Mouse (Mus musculus): ENCODE measurements around the gene Clock. TPM values are rescaled to one million over a fixed set of nuclear protein-coding genes. Genes with fewer than 3 reads are reported as not detected.
A peak's percentile ranks its signal among the peaks of the same experiment; 100 is the strongest.

Gene Clock
- total RNA-seq, 4 experiments from 2014 or later, result 41.8 to 56.0 (median 49.7) TPM

DNA sequence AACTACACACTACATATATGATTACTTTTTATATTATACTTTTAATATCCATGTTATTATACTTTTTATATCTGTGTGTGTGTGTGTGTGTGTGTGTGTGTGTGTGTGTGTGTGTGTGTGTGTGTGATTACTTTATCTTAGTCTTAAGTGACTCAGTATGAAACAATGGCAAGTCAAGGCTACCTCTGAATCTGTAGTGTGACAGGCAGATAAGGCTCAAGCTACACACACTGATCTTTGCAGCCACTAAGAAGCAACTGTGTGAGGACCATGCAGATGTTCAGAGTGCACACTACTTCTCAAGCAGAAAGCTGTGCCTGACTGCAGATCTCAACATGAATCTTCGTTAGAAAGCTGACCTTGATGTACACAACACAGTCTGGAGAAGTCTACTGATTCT lies 20.7 kb downstream of the Clock start:
- no peak for DNase-seq (ENCODE audit: low spot score in 2 of 2)

DNA sequence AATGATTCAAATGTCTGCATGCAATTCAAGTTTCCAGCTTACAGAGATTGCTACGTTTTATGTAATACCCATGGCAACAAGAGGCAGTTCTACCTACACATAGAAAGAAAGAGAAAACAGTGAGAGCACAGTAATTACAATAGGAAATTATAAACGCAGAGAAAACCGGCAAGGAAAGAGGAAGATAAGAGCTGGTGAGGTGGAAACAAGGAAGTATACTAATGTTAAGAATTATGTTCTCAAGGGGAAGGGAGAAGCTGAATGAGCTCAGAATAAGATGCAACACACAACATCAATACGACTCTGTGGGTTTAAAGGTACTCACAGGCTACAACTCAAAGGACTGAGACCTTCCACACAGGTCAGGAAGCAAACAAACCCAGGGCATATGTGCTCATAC lies 29.6 kb downstream of the Clock start:
- no peak for DNase-seq (ENCODE audit: low spot score in 2 of 2)

DNA sequence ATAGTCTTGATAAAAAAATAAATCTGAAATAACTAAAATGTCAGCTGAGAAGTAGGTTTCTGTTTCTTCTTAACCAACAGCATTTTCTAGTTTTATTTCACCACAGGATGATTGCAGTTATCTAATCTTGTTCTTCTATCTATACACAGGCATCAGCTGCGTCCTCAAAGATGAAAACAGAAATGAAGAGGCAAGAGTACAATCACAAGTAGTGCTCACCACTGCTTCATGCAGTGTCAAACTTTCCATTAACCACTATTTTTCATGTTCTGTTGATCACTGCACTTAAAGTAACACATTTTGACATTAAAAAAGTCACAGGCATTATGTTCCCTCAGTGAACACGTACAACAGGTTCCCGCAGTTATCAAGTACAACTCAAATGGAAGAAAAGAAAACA lies 53.6 kb downstream of the Clock start:
- DNase-seq (ENCODE audit: low spot score in 2 of 2), result no peak

GRCm38 (mm10) chr5:76246539-76246938 lies 58.1 kb downstream of the Clock start:
- DNase-seq (ENCODE audit: low spot score in 2 of 2), result no peak

GRCm38 (mm10) chr5:76245419-76245818 lies 59.2 kb downstream of the Clock start:
- peak; percentile 18 to 57 for DNase-seq (ENCODE audit: low spot score in 2 of 2)

GRCm38 (mm10) chr5:76244430-76244829 lies 60.2 kb downstream of the Clock start:
- no peak for DNase-seq (ENCODE audit: low spot score in 2 of 2)

DNA sequence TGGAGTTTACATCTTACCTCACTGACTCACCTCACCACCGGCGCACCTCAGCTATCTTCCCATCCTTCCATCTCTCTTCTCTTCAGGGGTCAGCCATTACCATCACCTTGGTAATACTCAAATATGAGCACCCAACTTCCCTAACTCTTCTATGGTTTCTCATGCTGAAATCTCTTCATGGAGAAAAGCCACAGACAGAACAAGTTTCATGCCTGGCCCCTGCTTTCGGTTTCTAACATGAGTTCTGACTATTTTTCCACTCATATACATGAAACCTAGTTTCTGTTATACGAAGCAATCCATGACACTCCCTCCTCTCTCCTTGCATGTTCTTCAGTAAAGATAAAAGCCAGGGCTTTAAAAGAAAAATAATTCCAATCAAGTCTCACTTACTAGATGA lies 60.7 kb downstream of the Clock start:
- no peak for DNase-seq (ENCODE audit: low spot score in 2 of 2)

DNA sequence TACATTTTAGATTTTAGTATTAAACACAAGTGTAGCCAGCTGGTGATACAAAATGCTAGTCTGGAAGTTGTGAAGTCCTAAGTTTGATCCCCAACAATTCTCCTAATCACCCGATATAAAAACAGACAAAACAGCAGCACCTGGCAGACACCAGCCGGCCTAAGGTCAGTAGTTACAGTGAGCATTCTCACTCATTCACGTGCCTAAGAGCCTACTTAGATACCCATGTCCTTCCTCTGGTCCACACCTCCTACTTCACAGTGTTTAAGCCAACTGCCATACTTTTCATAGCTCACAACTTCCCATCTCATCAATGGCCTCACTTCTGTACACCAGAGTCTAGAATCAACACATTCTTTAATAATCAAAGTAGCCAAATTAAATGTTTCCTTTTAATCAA lies 61.3 kb downstream of the Clock start:
- no peak for DNase-seq (ENCODE audit: low spot score in 2 of 2)

- DNase-seq (ENCODE audit: low spot score in 2 of 2), result no peak
Observed at GRCm38 (mm10) chr5:76231171-76231855, 73.3 kb downstream of the Clock start.

DNA sequence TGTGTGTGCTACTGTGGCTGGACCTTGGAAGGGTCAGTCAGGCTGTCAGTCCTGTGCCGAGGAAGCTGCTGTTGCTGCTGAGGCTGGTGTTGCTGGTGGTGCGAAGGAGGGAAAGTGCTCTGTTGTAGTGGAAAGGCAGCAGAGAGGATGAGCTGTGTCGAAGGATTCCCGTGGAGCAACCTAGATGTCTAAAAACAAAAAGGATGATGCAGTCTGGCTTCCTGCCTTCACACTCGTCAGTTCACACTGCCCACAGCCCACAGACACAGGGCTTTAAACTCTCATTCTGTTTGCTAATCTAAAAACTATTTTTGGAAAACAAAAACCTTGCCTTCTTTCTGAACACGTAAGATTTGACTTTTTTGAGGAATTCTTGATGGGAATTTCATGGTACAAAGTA lies 87.9 kb downstream of the Clock start:
- no peak for DNase-seq (ENCODE audit: low spot score in 2 of 2)

GRCm38 (mm10) chr5:76208066-76208465 lies 96.5 kb downstream of the Clock start:
- DNase-seq (ENCODE audit: low spot score in 2 of 2), result no peak

DNA sequence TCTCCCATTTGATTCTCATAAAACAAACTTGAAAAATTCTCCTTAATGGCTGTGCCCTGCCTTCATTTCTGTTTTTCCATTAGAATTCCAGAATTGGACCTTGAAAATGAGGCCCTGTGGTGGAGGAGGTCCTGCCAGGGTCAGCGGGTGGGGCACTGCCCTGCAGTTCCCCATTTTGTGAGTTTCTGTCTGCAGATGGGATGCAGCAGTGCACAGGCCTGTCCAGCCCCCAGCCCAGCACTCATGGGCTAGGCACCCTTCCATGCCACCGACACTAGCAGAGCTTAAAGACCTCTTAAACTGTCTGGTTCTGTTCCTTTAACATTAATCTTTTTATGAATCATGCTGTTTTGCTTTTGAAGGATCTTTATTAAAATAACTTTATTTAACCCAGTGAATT lies 98.7 kb downstream of the Clock start:
- DNase-seq (ENCODE audit: low spot score in 2 of 2), result no peak

- DNase-seq (ENCODE audit: low spot score in 2 of 2), result no peak
Observed at GRCm38 (mm10) chr5:76203171-76203570, 101.4 kb downstream of the Clock start.

DNA sequence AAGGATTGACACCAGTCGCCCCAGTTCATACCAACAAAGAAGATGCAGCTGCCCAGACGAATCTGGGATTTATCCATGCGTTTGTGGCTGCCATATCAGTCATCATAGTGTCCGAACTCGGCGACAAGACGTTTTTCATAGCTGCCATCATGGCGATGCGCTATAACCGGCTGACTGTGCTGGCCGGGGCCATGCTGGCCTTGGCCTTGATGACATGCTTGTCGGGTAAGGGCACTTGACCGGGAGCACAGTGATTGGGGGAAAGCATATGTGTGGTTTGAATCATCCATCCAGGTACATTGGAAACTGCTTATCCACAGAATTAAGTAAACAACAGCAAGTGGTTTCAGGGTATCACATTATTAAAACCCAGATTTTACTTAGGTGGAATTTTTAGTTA lies 105.2 kb downstream of the Clock start:
- DNase-seq (ENCODE audit: low spot score in 2 of 2), result no peak

DNA sequence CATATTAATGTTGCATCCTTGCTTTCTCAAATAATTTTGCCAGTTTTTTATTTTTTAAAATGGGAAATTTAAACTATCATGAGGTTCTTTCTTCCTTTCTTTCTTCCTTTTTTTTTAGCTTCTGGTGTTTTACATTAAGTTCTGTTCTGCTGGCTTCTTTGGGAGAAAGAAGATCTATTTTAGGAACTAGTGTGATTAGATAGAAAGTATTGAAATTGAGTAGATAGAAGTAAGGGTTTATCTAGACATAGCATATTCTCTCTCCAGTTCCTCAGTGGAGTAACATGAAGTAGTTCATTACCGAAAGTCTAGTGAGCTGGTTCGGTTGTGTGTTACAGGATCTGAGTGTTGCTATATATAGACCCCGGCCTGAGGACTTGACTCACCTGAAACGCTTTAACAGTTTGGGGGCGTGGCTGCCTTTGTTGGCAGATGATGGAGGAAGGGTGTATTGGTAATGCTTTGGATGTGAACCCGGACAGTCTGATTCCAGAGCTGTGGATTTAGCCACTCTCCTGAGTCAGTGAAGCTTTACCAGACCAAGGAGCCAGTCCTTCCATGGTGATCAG lies 110.1 kb downstream of the Clock start:
- no peak for DNase-seq (ENCODE audit: low spot score in 2 of 2)

DNA sequence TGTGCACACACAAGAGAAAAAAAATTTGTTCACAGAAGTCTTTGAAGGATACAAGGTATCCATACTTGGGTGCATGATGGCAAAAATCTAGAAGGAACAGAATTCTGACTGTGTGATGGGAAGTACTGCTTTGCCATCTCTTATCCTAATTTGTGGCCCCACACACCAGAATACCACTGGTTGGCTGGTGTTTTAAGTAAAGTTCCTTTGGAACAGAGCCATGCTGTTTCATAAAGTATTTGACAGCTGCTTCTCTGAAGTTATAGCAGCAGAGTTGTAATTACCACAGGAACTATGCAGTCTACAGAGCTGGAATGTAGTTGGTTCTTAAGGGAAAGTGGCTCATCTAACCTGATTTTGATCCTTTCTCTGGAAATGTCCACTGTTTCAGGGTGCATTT lies 111.5 kb downstream of the Clock start:
- no peak for DNase-seq (ENCODE audit: low spot score in 2 of 2)

- no peak for DNase-seq (ENCODE audit: low spot score in 2 of 2)
Observed at GRCm38 (mm10) chr5:76190609-76191008, 114.0 kb downstream of the Clock start.

GRCm38 (mm10) chr5:76187885-76188284 lies 116.7 kb downstream of the Clock start:
- no peak for DNase-seq (ENCODE audit: low spot score in 2 of 2)

DNA sequence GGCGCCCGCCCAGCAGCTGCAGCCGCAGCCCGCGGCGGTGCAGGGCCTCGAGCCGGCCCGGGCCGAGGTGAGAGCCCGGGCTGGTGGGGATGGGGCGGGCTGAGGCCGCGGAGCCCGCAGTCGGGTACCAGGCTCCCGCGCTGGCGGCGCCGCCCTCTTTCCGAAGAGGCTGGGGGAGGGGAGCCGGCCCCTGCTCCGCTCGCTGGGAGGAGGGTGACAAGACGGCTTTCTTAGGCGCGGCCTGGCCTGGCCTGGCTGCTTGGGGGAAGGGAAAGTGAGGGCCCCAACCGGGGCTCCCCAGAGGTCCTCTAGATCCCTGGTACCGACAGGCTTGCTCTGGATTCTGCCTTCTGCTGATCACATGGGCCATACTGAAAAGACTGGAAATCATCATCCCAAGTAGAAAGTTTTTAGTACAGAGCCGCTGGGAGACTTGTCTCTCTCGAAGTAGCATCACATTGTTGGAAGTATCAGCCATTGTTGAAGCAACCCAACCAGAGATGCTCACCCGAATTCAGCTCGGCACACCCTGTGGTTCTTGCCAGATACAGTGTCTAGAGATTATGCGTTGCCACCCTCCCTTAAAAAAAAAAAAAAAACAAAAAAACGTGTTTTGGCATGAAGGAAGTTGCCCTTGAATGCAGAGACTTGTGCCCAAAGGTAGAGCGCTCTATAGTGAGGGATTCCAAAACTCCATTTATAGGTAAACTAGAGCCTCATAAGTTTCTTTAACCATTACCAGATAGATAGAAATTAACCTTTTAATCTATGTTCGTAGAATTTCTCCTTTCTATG lies 120.1 kb downstream of the Clock start:
- DNase-seq (ENCODE audit: low spot score in 2 of 2), result peak in 1 of 2 experiments; percentile 26

DNA sequence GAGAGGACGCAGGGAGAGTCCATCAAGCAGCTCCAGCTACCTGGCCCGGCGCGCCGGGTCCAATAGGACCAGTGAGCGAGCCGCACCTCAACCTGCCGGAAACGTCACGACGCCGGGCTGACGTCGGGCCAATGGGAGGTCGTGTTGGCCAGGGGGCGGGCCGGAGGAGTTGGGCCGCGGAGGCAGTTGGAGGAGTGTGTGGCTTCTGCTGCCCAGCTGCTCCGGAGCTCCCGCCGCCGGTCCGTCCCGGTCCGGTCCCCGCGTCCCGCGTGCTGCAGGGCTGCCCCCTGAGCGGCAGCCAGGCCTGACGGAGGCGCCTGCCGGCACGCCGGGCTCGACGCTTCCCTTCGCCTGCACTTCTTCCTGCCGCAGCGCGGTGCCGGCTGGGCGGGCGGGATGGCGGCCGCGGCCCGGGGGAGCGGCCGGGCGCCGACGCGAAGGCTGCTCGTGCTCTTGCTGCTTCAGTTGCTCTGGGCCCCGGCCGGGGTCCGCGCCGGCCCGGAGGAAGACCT lies 120.8 kb downstream of the Clock start, which contains the start of gene Tmem165:
TSS of gene Tmem165 (plus strand) at position 131 of the 512 bp plus-strand sequence.
- DNase-seq (ENCODE audit: low spot score in 2 of 2), result peak; percentile 91 to 92

GRCm38 (mm10) chr5:76183043-76183749 lies 121.4 kb downstream of the Clock start:
- DNase-seq (ENCODE audit: low spot score in 2 of 2), result no peak

- no peak for DNase-seq (ENCODE audit: low spot score in 2 of 2)
Observed at GRCm38 (mm10) chr5:76182326-76182725, 122.3 kb downstream of the Clock start.
